Mouse (Mus musculus) hindbrain, embryonic 12.5 days (tissue): ENCODE measurements at regions not wholly inside any gene's neighbourhood (a gene's known extent, or its start where the extent isn't known, plus 50 kb on each side); places are given as distances from the start of the nearest gene placed in this dataset.

Experiments used
- ATAC-seq: fragments of 200-750 bp; cut with Nextera tagmentation; 2 replicates; pipeline ENCODE4 v1.8.0; 2017; ENCODE audit warnings: moderate TSS enrichment; ENCODE audit not compliant: low FRiP score
- H3K27ac ChIP-seq: fragments of 300-500 bp; sonication (generic); 2 replicates; pipeline ENCODE4 v1.5.1; 2016; ENCODE audit warnings: mild to moderate bottlenecking
- H3K27me3 ChIP-seq: fragments of 300-500 bp; sonication (generic); 2 replicates; pipeline ENCODE4 v1.6.1; 2016; ENCODE audit warnings: mild to moderate bottlenecking
- H3K36me3 ChIP-seq: fragments of 300-500 bp; sonication (generic); 2 replicates; pipeline ENCODE4 v1.6.1; 2016; ENCODE audit warnings: mild to moderate bottlenecking
- H3K4me1 ChIP-seq: fragments of 300-500 bp; sonication (generic); 2 replicates; pipeline ENCODE4 v1.6.1; 2016
- H3K4me2 ChIP-seq: fragments of 300-500 bp; sonication (generic); replicated peaks from 2 replicates; pipeline ENCODE4 v1.6.1; 2016; ENCODE audit warnings: mild to moderate bottlenecking
- H3K4me3 ChIP-seq: fragments of 300-500 bp; sonication (generic); 2 replicates; pipeline ENCODE4 v1.5.1; 2016; ENCODE audit warnings: mild to moderate bottlenecking
- H3K9ac ChIP-seq: fragments of 300-500 bp; sonication (generic); 2 replicates; pipeline ENCODE4 v1.6.1; 2016; ENCODE audit warnings: mild to moderate bottlenecking, moderate library complexity
- H3K9me3 ChIP-seq: fragments of 300-500 bp; sonication (generic); replicated peaks from 2 replicates; pipeline ENCODE4 v1.6.1; 2016; ENCODE audit warnings: mild to moderate bottlenecking
- WGBS: fragments of 180-500 bp; shearing (Covaris S2); methylation state at CpG from one replicate; pipeline ENCODE4 v1.1.7; 2016; 5-methylcytosine and 5-hydroxymethylcytosine counted together

DNA sequence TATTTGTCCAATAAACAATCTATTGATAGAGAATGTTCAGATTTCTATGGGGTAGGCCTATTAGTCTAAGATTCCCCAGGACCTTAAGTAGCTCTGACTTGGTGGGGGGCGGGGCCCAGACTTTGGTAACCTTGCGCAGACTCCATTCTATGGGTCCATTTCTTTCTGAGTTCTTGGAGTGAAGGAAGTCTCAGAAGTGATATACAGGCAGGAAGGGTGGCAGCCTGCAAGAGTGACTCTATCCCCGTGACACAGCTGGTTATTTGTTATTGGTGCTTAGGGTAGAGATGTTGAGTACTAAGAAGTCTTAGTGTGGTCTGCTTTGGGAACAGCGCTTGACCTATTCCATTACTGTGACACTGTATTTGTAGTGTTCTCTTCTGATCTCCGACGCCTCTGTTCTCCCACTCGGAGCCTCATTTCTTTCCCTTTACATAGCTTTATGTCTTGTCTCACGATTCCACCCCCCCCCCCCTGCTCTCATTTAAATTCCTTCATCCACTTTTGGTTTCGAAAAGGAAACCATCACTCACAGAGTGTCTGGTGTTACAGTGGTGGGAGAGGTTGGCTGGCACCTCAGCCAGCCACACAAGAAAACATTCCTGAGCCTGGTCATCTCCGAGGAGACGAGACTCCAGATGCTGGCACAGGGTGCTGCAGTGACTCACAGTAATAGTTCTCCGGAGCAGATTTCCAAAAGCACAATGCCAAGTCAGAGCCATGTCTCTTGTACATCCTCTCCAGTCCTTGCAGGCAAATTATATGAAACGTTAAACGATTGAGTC lies 340.0 kb downstream of the Cog6 start:
- H3K4me1 ChIP-seq = no peaks in the 10 kb centered on the region
- no peak overlapping the region for H3K4me2 ChIP-seq
- peaks cover 16% of the 10 kb centered on the region for H3K9me3 ChIP-seq
- 82% methylated on average over 14 of the region's 14 CpGs for WGBS
- H3K4me3 ChIP-seq = no peak overlapping the region
- H3K27me3 ChIP-seq = peaks cover 48% of the 10 kb centered on the region
- no peaks in the 10 kb centered on the region for H3K36me3 ChIP-seq
- ATAC-seq = no peak
- no peak overlapping the region for H3K9ac ChIP-seq
- H3K27ac ChIP-seq = no peak overlapping the region

DNA sequence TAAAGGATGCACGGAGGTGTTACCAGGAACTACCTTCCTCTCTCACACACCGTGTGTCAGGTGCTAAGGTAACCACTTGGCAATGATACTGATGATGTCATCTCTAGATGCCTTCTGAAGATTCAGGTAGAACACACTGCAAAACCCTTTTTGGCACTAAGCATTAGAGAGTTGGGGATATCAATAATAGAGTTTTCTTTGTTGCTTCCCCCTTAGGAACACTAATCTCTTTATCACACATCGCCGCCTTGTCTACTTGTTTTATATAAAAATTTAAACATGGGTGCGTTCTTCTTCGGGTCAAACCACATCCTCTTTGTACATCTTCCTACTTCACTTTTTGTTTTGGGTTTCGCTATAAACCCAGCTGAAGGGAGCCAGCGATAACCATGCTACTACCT lies 346.4 kb downstream of the Cog6 start:
- no peaks in the 10 kb centered on the region for H3K9me3 ChIP-seq
- H3K4me3 ChIP-seq = no peak overlapping the region
- no peak overlapping the region for H3K4me2 ChIP-seq
- no peak overlapping the region for H3K27ac ChIP-seq
- no peak for ATAC-seq
- H3K27me3 ChIP-seq = peaks cover 35% of the 10 kb centered on the region
- WGBS = 98% methylated on average over 8 of the region's 8 CpGs
- H3K9ac ChIP-seq = no peak overlapping the region
- H3K4me1 ChIP-seq = peaks cover 6% of the 10 kb centered on the region
- no peaks in the 10 kb centered on the region for H3K36me3 ChIP-seq

DNA sequence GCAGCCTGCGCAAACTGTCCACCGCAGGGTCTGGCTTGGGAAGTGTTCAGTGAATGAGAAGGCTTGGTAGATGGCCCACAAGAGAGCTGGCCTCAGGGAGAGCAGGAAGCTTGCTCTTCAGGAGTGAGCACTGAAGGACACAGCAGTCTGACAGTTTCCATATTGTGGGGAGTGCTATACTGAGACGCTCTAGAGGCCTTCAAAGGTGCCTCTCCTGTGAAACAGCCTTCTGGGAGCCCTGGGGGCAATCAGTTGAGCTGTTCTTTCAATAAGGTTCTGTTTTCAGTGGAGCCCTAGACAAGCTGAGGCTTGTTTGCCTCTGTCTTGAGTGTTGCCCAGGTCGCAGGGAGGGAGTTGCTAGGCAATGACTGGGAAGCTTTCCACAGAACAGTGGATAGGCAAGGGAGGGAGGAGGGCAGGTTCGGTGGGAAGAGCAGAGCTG lies 353.9 kb downstream of the Cog6 start:
- H3K4me1 ChIP-seq = peaks cover 14% of the 10 kb centered on the region
- 42% methylated on average over 5 of the region's 5 CpGs for WGBS
- peaks cover 15% of the 10 kb centered on the region; the same call in 1 of the 2 replicates for H3K27me3 ChIP-seq
- H3K36me3 ChIP-seq = no peaks in the 10 kb centered on the region
- H3K27ac ChIP-seq = no peak overlapping the region
- no peak overlapping the region for H3K9ac ChIP-seq
- H3K4me2 ChIP-seq = no peak overlapping the region
- H3K9me3 ChIP-seq = no peaks in the 10 kb centered on the region
- no peak overlapping the region for H3K4me3 ChIP-seq
- ATAC-seq = peak; percentile 56; the same call in 1 of the 2 replicates

DNA sequence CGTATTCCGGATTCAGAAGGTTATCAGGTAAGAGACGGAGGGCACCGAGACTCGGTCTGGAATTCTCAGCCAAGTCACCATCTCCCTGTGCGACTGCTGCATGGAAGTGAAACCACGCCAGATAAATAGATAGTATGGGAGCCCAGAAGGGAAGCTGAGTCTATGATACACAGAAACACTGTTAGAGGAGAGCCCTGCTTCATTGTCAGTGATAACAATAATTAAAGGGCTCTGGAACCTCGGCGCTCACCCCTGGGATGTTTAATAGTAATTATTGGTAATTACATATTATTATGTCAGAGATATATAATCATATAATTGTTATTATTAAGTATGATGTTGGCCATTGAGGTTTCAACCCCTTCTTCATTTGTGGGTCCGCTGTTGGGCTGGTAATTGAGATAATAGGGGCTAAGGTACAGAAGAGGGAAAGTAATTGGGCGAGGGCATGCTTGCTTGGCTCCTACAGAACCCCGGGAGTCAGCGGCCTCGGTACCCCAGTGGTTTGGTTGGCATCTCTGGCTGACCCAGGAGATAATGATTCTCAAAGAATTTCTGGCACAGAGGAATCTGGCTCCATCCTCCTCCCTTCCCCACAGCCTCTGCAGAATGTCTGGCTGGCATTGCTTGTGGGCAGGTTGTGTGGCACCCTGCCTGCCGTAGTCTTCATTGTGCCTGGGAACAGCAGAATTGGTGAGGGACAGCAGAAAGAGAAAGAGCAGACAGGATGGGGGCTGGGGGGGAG lies 354.7 kb downstream of the Cog6 start:
- no peak overlapping the region for H3K9ac ChIP-seq
- 86% methylated on average over 15 of the region's 15 CpGs for WGBS
- no peak for ATAC-seq
- H3K27me3 ChIP-seq = peaks cover 15% of the 10 kb centered on the region; the same call in 1 of the 2 replicates
- no peak overlapping the region for H3K4me2 ChIP-seq
- peaks cover 10% of the 10 kb centered on the region for H3K4me1 ChIP-seq
- H3K36me3 ChIP-seq = no peaks in the 10 kb centered on the region
- no peaks in the 10 kb centered on the region for H3K9me3 ChIP-seq
- no peak overlapping the region for H3K4me3 ChIP-seq
- no peak overlapping the region for H3K27ac ChIP-seq

DNA sequence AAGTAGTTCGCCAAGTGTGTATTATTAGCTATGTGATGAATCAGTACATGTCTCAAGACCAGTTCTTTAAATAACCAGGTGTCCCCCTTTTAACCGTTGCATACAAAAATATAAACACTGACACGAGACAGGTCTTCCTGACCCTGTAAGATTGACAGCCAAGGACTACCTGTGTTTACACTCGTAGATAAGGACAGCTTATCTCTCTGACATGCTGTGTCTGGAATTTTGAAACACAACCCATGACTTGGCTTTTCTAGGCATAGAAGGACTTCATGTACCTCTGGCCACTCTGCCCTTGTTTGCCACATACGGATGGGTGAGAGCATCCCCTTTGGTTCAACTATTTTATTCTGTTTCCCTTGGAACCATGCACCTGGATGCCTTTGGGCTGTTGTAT lies 364.0 kb downstream of the Cog6 start:
- WGBS = 76% methylated on average over 5 of the region's 5 CpGs
- no peaks in the 10 kb centered on the region for H3K36me3 ChIP-seq
- H3K27me3 ChIP-seq = peaks cover 2% of the 10 kb centered on the region; the same call in 1 of the 2 replicates
- no peak overlapping the region for H3K4me3 ChIP-seq
- no peak overlapping the region for H3K4me2 ChIP-seq
- H3K27ac ChIP-seq = no peak overlapping the region
- ATAC-seq = no peak
- H3K9me3 ChIP-seq = no peaks in the 10 kb centered on the region
- no peak overlapping the region for H3K9ac ChIP-seq
- no peaks in the 10 kb centered on the region for H3K4me1 ChIP-seq

DNA sequence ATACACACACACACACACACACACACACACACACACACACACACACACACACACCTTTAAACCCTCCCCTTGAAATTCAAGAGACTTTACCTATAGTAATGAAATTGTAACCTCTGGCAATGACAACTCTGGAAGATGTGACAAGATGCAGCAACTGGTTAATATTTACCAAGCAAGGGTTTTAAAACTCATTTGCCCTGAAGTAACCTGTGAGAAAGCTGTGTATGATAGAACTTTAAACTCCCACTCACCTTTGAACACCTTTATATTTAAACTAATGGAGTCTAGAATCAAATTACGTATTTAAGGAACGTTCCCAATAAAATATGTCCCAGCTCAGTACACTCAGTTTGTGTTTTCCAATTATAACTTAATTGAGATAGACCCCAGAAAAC lies 364.6 kb downstream of the Cog6 start:
- H3K9ac ChIP-seq = no peak overlapping the region
- 0 out of 2 replicates have a peak, but pooled peaks cover 1% of the 10 kb centered on the region for H3K4me1 ChIP-seq
- H3K36me3 ChIP-seq = no peaks in the 10 kb centered on the region
- no peak overlapping the region for H3K4me2 ChIP-seq
- no peak for ATAC-seq
- 88% methylated on average over 2 of the region's 2 CpGs for WGBS
- no peaks in the 10 kb centered on the region for H3K9me3 ChIP-seq
- no peak overlapping the region for H3K4me3 ChIP-seq
- no peak overlapping the region for H3K27ac ChIP-seq
- peaks cover 5% of the 10 kb centered on the region; the same call in 1 of the 2 replicates for H3K27me3 ChIP-seq

DNA sequence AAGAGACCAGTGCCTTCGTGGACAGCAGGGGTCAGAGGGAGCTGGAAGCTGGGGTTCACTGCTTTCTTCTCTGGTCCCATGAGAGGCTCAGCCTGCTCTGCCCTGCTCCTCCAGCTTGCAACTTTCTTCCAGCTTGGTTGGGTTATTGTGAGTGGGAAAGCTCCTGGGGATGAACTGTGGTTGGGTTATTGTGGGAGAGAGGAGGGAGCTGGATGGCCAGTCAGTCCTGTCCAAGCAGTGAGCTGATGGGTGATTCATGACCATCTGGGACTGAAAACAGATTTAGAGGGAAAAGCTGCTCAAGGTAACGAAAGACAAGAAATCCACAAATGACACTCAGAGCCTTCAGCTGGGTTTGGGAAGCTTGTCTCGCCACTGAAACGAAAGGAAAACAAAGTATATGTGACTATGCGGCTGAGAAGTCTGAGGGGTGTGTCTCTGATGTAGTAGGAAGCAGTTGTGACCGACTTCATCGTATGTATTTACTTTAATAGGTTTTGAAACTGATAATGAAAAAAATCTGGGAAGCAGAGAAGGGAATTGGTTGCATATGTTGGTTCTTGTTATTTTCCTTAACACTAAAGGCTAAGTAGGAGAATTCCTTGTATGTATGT lies 365.1 kb downstream of the Cog6 start:
- Histone ChIP-seq H3K4me3 (no peak overlapping the region), H3K9ac (no peak overlapping the region), H3K9me3 (no peaks in the 10 kb centered on the region), H3K27ac (no peak overlapping the region), H3K4me2 (no peak overlapping the region), H3K27me3 (peaks cover 5% of the 10 kb centered on the region), H3K4me1 (0 out of 2 replicates have a peak, but pooled peaks cover 4% of the 10 kb centered on the region), H3K36me3 (no peaks in the 10 kb centered on the region)
- WGBS = 63% methylated on average over 7 of the region's 7 CpGs
- no peak for ATAC-seq

DNA sequence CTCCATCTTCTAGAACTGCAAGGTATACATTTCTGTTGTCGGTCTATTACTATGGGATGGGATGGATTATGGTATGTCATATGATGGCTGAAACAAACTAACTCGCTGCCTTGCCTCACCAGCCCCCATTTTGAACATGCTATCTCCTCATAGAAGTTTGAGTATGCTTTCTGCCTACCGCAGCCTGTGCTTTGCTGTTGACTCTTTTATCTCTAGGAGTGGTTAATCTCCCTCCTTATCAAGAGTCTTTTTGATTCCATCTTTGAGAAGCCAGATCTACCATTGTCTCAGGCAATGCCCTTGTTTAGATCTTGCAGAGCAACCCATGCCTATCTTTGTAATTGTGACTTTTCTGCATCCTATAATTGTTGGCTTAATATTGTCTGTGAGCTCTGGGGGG lies 367.0 kb downstream of the Cog6 start:
- 90% methylated on average over 3 of the region's 3 CpGs for WGBS
- H3K9me3 ChIP-seq = no peaks in the 10 kb centered on the region
- peaks cover 6% of the 10 kb centered on the region for H3K4me1 ChIP-seq
- no peak overlapping the region for H3K27ac ChIP-seq
- no peak overlapping the region for H3K9ac ChIP-seq
- H3K4me2 ChIP-seq = no peak overlapping the region
- no peak overlapping the region for H3K4me3 ChIP-seq
- no peak for ATAC-seq
- H3K27me3 ChIP-seq = peaks cover 10% of the 10 kb centered on the region
- no peaks in the 10 kb centered on the region for H3K36me3 ChIP-seq

DNA sequence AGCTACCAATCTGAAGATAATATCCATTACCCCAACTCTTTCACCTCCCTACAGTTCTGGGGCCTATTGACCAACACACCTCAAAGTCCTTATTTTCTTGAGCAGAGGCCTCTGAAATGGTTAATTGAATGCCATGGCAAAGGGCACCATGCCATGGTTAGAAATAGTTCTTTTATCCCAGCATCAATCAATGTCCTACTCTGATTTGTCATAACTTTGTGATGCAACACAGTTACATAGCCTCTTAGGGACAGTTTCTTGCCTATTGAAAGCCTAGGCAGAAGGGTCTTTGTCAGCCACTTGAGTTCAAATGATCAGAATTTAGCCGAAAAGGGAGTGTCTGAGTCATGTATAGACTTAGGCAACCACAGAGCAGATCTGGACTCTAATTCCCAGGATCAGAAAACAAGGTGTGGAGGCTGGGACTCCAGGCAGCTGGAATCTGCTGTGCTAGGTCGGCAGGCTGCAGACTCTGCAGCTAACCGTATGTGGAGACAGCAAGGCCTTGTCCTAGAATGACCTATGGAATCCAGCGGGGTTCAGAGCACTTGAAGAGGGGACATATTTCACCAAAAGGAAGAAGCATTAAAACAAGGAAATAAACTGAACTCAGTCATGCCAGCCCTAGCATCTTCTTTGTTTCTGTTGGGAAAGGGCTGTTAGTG lies 368.1 kb downstream of the Cog6 start:
- H3K4me2 ChIP-seq = no peak overlapping the region
- ATAC-seq = no peak
- peaks cover 17% of the 10 kb centered on the region for H3K4me1 ChIP-seq
- 79% methylated on average over 4 of the region's 4 CpGs for WGBS
- peaks cover 10% of the 10 kb centered on the region for H3K27me3 ChIP-seq
- H3K9me3 ChIP-seq = no peaks in the 10 kb centered on the region
- no peak overlapping the region for H3K27ac ChIP-seq
- H3K4me3 ChIP-seq = no peak overlapping the region
- no peak overlapping the region for H3K9ac ChIP-seq
- no peaks in the 10 kb centered on the region for H3K36me3 ChIP-seq

DNA sequence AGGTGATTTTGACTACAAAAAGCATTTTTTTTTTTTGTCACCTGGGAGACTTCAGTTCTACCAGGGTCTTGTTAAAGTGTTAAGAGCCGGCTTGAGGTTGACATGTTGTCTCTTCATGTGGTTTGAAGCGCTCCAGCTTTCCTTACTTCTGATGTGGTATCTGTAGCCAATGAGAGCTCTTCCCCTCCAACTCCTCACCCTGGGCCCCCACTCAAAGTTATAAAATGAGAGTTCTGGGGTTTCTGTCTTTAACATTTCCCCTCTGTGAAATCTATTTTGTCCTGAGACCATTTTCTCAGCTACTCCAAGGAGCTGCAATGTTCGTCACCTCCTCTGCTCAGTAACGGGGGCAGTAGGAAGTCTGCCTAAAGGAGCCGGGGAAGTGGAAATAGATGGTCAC lies 369.1 kb downstream of the Cog6 start:
- no peaks in the 10 kb centered on the region for H3K36me3 ChIP-seq
- H3K9me3 ChIP-seq = no peaks in the 10 kb centered on the region
- no peak overlapping the region for H3K4me2 ChIP-seq
- no peak overlapping the region for H3K27ac ChIP-seq
- H3K4me1 ChIP-seq = peaks cover 26% of the 10 kb centered on the region
- H3K9ac ChIP-seq = no peak overlapping the region
- no peak for ATAC-seq
- peaks cover 10% of the 10 kb centered on the region for H3K27me3 ChIP-seq
- 94% methylated on average over 5 of the region's 5 CpGs for WGBS
- H3K4me3 ChIP-seq = no peak overlapping the region

DNA sequence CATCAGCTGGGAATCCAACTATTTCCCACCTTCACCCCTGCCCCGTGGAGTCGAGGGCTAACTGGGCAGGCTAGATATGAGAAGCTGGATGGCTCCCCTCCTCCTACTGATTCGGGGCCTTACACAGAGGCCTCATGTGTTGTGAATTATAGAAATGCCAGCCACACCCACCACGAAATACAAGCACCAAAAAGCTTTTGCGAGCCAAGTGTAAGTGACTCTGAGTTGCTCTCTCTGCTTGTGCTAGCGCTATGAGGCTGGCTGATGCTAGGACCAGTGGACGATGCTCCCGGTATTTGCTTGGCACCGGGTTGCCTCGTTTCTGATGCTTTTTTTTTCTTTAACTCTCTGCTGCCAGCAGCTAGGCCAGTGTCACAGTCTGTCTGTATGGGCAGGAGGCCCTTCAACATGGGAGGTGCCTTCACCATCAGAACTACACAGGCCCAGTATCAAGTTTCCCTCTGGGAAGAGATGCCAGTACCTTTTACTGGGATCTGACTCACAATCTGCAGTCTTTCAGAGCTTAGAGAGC lies 369.8 kb downstream of the Cog6 start:
- Histone ChIP-seq H3K9ac (no peak overlapping the region), H3K27me3 (peaks cover 10% of the 10 kb centered on the region), H3K9me3 (no peaks in the 10 kb centered on the region), H3K4me1 (peaks cover 26% of the 10 kb centered on the region), H3K4me2 (no peak overlapping the region), H3K27ac (no peak overlapping the region), H3K36me3 (no peaks in the 10 kb centered on the region), H3K4me3 (no peak overlapping the region)
- ATAC-seq = no peak
- 77% methylated on average over 10 of the region's 10 CpGs for WGBS

DNA sequence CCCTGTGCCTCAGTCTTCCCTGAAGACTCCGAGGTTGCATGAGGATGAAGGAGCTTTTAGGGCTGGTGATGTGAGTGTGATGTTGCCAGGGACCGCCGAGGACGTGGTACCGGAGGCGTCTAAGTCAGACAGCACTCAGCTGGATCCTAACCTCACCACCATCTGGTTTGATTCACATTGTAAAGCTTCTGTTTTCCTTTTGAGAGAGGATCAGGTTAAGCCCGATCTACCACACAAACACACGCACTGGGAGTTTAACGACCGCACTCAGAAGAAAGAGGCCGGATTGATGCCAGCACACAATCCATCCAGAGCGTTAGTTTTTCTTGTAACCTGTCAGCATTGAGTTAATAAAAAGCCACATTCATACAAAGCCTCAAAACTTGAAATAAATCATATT lies 371.9 kb downstream of the Cog6 start:
- no peaks in the 10 kb centered on the region for H3K9me3 ChIP-seq
- H3K36me3 ChIP-seq = no peaks in the 10 kb centered on the region
- peak overlapping the region; percentile 79 for H3K27ac ChIP-seq
- no peak overlapping the region for H3K4me3 ChIP-seq
- H3K4me1 ChIP-seq = peaks cover 38% of the 10 kb centered on the region
- H3K4me2 ChIP-seq = peak overlapping the region; percentile 26; the same call in 1 of the 2 replicates
- H3K9ac ChIP-seq = peak overlapping the region; percentile 32; the same call in 1 of the 2 replicates
- WGBS = 48% methylated on average over 12 of the region's 12 CpGs
- ATAC-seq = peak; percentile 8; the same call in 1 of the 2 replicates
- peaks cover 14% of the 10 kb centered on the region for H3K27me3 ChIP-seq
